Mouse (Mus musculus) olfactory bulb, adult 2 months (tissue): ENCODE results near the gene Tmem164. TPM values are rescaled to one million over a fixed set of nuclear protein-coding genes. Genes with fewer than 3 reads are reported as not detected.

Source experiments
- H3K27ac ChIP-seq: fragments of 200-500 bp; 2 replicates; pipeline ENCODE4 v1.5.1; 2012; ENCODE audit warnings: low read depth, low read length; ENCODE audit not compliant: insufficient read depth
- H3K4me1 ChIP-seq: fragments of 200-500 bp; 2 replicates; pipeline ENCODE4 v1.6.1; 2012; ENCODE audit warnings: low read length; ENCODE audit not compliant: control insufficient read depth, insufficient read depth
- H3K4me3 ChIP-seq: fragments of 200-500 bp; 2 replicates; pipeline ENCODE4 v1.5.1; 2012; ENCODE audit warnings: mild to moderate bottlenecking, low read depth, low read length, moderate library complexity; ENCODE audit not compliant: insufficient read depth
- CTCF ChIP-seq: fragments of 200-500 bp; IDR thresholded peaks from 2 replicates; pipeline ENCODE4 v1.5.1; 2012; ENCODE audit warnings: low read depth, mild to moderate bottlenecking, low read length, moderate library complexity; ENCODE audit not compliant: insufficient read depth
- POLR2A ChIP-seq: fragments of 200-500 bp; IDR thresholded peaks from 2 replicates; pipeline ENCODE4 v1.6.1; 2012; ENCODE audit warnings: mild to moderate bottlenecking, low read depth, low read length, moderate library complexity; ENCODE audit not compliant: insufficient read depth
- WGBS: fragments of 180-500 bp; shearing (Covaris S2); methylation state at CpG from one replicate; pipeline ENCODE4 v1.1.7; 2018; 5-methylcytosine and 5-hydroxymethylcytosine counted together
- polyA plus RNA-seq: library from polyadenylated mRNA; stranded (reverse); fragments of >200 nt; gene quantifications from 2 replicates; pipeline ENCODE4 v1.2.4, GENCODE M21; 2012; ENCODE audit warnings: low replicate concordance; ENCODE audit not compliant: missing spikeins, insufficient read depth, insufficient read length

Gene Tmem164
- polyA plus RNA-seq, 1 experiment, result not detected

DNA sequence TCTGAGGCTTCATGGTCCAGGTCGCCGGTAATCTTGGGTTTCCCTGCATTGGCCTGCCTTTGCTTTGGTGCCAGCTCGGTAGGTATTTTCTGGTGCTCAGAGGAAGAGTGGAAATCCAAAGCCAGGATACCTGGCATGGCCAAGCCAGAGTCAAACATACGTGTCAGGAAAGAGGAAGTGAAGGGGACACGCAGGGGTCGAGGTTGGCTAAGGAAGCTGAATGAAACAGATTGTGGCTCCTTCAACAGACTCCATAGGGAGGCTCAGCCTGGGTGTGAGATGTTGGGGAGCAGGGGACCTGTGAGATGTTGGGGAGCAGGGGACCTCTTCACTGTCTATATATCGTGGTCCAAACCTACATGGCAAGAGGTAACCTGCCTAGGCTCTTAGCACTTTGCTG is 155.2 kb downstream of the Tmem164 start:
- no peak overlapping the region for H3K4me3 ChIP-seq
- TF ChIP-seq POLR2A (no peak), CTCF (no peak)
- 95% methylated on average over 7 of the region's 7 CpGs for WGBS
- H3K27ac ChIP-seq, result no peak overlapping the region
- peaks cover 3% of the 10 kb centered on the region; the same call in 1 of the 2 replicates for H3K4me1 ChIP-seq

DNA sequence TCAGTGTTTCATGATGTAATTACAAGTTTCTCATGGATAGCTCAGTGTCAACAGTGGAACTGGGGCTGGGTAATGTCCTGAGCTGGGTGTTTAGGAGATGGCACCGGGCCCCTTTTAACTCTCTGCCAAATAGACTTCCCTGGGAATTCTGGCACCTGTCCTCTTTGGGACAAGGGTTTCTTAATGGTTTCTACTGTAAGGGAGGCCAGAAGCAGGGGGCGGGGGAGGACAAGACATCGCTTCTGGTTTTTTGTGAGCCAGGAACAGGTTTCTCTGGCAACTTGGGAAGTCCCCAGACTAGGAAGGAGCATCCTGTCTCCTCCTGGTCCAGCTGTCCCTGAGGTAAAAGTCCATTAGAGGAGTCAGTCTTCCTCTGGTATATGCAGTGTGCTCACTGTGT is 156.1 kb downstream of the Tmem164 start:
- Histone ChIP-seq H3K4me1 (peaks cover 3% of the 10 kb centered on the region; the same call in 1 of the 2 replicates), H3K4me3 (no peak overlapping the region), H3K27ac (no peak overlapping the region)
- no peak for TF ChIP-seq POLR2A
- TF ChIP-seq CTCF, result no peak
- 78% methylated on average over 3 of the region's 3 CpGs for WGBS

DNA sequence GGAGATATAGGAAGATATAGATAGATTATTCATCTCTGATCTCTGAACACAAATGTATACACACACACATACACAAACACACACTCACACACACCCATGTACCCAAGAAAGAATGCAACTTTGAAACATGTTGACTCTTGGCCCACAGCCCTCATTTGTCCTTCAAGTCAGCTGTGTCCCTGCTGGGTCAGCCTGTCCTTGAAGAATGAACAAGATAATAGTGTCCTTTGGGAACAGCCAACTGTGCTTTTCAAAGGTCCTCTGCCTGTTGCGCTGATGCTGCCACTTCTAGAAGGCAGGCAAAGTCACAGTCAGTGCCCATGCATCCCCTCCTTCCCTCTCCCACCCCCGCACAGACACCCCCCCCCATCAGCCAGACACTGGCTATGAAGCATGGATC is 157.6 kb downstream of the Tmem164 start:
- H3K27ac ChIP-seq, result no peak overlapping the region
- H3K4me1 ChIP-seq, result peaks cover 3% of the 10 kb centered on the region; the same call in 1 of the 2 replicates
- WGBS, result 78% methylated on average over 2 of the region's 2 CpGs
- H3K4me3 ChIP-seq, result no peak overlapping the region
- TF ChIP-seq POLR2A (no peak), CTCF (no peak)

DNA sequence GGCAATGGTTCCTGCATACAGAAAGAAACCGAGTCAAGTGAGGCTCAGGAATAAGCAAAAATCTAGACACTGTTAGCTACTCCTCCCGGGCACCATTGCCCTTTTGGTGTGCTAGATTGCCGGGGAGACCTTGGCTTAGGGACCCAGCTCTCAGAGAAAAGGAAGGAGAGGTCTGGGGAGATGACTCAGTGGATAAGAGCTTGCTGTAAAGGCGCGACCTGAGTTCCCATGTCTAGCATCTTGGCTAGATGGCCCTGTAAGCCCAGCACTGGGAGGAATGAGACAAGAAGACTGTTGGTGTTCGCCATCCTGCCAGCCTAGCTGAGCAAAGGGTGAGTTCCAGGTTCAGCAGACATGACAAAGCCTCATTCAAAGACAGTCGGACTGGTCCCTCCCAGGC is 158.2 kb downstream of the Tmem164 start:
- 88% methylated on average over 7 of the region's 7 CpGs for WGBS
- H3K4me1 ChIP-seq, result peaks cover 2% of the 10 kb centered on the region; the same call in 1 of the 2 replicates
- H3K27ac ChIP-seq, result no peak overlapping the region
- TF ChIP-seq POLR2A (no peak), CTCF (no peak)
- H3K4me3 ChIP-seq, result no peak overlapping the region

DNA sequence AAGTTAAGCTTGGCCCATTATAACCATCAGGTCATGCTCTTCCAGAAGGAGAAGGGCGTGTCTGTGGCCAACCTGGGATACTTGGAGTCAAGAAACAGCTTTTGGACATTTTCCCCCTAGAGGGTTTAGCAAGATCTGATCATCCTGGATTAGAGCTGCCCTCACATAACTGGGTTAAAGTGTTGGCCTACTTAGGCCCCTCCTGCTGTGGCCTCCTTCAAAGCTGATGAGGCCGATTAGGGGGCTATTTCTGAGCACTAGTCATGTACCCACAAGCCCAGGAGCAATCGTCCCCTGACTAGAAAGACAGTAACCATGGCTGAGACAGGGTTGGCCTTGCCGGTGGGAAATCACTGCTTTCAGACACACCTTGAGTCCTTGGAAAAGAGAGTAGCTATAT is 160.7 kb downstream of the Tmem164 start:
- no peak overlapping the region for H3K27ac ChIP-seq
- H3K4me3 ChIP-seq, result no peak overlapping the region
- no peaks in the 10 kb centered on the region for H3K4me1 ChIP-seq
- 61% methylated on average over 4 of the region's 4 CpGs for WGBS
- TF ChIP-seq POLR2A (no peak), CTCF (no peak)

DNA sequence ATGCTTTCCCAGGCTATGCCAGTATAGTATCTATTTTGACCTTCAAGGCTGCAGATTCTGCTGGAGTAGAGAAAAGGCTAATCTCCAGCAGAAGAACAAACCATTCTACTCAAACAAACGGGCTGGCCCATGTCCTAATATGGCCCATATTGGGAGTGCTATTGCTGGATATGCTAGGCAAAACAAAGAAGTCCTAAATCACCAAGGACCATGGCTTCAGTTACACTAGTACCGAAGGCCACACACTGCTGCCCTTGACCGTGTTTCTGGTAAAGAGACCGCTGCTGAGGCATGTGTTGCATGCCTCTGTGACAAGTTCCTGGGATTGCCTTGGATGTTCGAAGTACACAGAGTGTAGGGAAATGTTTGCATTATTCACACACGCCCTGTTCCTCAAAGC is 165.1 kb downstream of the Tmem164 start:
- 86% methylated on average over 6 of the region's 6 CpGs for WGBS
- Histone ChIP-seq H3K4me3 (no peak overlapping the region), H3K27ac (no peak overlapping the region), H3K4me1 (no peaks in the 10 kb centered on the region)
- TF ChIP-seq POLR2A (no peak), CTCF (no peak)

DNA sequence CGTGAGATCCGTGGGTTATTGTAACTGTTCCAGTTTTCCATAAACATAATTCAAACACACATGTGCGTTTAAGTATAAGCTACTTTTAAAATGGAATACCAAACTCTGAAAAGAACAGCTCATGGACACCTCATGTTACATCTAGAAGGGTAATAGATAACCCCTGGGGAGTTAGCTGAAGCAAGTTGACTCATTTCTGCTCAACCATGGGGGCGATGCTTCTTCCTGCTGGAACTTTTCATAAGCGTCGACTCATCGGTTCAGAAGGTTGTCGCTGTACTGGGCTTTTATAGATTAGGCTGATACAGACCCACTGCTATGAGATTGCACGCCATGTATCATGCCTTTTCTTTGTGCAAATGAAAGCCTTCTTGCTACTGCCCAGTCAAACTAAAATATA is 166.8 kb downstream of the Tmem164 start:
- WGBS, result 87% methylated on average over 9 of the region's 9 CpGs
- no peaks in the 10 kb centered on the region for H3K4me1 ChIP-seq
- no peak overlapping the region for H3K4me3 ChIP-seq
- no peak overlapping the region for H3K27ac ChIP-seq
- no peak for TF ChIP-seq POLR2A
- TF ChIP-seq CTCF, result no peak

DNA sequence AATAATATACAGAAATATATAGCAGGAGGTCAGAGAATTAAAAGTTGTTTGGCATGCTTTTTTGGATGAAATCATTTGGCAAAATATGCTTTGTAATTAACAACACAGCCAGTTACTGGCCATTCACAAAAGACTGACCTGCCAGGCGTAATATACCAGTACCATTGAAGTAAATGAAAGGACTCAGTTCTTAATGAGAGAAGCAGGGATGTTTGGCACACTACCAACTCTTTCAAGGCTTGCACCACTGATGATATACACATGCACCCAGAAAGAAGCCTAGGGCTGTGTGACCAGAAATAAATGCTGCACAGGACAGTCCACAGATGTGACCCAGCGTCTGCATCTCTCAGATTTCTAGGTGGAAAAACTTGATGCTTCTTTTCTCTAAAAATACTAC is 188.6 kb downstream of the Tmem164 start:
- no peak overlapping the region for H3K27ac ChIP-seq
- no peaks in the 10 kb centered on the region for H3K4me1 ChIP-seq
- 68% methylated on average over 2 of the region's 2 CpGs for WGBS
- TF ChIP-seq CTCF, result no peak
- TF ChIP-seq POLR2A, result no peak
- H3K4me3 ChIP-seq, result no peak overlapping the region

DNA sequence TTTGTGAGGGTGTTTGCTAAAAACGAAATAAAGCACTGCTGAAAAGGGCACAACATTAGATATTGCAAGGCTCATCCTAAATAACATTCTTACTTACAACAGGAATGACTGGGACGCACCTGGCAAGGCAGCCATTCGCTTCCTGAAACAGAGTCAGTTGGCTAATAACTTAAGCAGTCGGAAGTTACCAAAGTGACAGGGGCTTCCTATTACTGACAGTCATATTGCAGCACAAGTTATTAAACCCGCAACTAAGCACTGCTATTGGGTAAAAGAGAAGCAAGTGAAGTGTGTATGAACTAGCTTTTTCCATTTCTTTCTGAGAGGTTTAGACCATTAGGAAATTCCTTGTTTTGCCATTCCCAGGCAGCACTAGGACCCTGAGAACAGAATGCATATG is 201.0 kb downstream of the Tmem164 start:
- WGBS, result 88% methylated on average over 5 of the region's 5 CpGs
- TF ChIP-seq CTCF, result no peak
- no peak for TF ChIP-seq POLR2A
- Histone ChIP-seq H3K4me3 (no peak overlapping the region), H3K27ac (no peak overlapping the region), H3K4me1 (no peaks in the 10 kb centered on the region)

DNA sequence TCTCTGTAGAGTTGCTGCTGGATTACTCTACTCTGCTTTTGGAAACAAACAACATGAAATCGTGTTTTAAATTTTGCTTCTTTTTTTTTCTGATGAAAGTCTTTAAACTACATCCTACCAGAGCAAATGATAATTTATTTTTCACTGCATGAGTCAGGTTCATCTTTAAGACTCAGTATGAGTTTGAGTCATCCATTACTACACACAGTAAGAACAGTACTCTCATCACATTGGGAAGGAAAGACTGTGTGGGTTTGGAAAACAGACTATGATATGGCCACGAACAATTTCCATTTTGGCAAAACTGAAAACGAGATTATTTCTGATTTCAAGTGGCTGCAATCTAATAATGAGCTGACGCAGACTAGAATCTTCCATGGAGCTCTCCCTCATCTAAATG is 202.4 kb downstream of the Tmem164 start:
- H3K4me1 ChIP-seq, result no peaks in the 10 kb centered on the region
- WGBS, result 61% methylated on average over 4 of the region's 4 CpGs
- H3K4me3 ChIP-seq, result no peak overlapping the region
- no peak for TF ChIP-seq CTCF
- TF ChIP-seq POLR2A, result no peak
- no peak overlapping the region for H3K27ac ChIP-seq

DNA sequence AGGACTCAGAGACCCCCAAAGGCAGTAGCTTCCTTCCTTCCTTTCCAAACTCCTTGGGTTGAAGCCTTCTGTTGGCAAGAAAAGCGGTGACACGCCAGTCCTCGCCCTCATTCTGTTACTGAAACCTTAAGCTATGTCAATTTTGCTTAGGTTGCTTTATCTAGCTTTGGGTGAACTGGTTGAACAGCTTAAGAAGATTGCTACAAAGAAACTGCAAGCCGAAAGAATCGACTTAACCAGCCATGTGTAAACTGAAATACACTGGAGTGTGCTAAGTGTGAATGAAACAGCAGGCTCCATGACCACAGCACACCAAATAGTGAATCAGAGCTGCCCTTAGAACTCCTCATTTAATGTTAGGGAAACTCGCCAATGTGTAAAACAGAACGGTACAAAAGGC is 204.8 kb downstream of the Tmem164 start:
- H3K27ac ChIP-seq, result no peak overlapping the region
- 79% methylated on average over 7 of the region's 7 CpGs for WGBS
- no peaks in the 10 kb centered on the region for H3K4me1 ChIP-seq
- H3K4me3 ChIP-seq, result no peak overlapping the region
- TF ChIP-seq POLR2A (no peak), CTCF (no peak)
